Mouse (Mus musculus) heart, embryonic 12.5 days (tissue): Measurements from ENCODE around the gene Slc25a42. TPM values are rescaled to one million over a fixed set of nuclear protein-coding genes. Genes with fewer than 3 reads are reported as not detected.

Experiments used
- ATAC-seq: fragments of 200-750 bp; cut with Nextera tagmentation; 2 replicates; pipeline ENCODE4 v1.8.0; 2017; ENCODE audit warnings: moderate TSS enrichment, moderate library complexity; ENCODE audit not compliant: insufficient number of reproducible peaks, low FRiP score
- H3K27ac ChIP-seq: fragments of 300-500 bp; sonication (generic); 2 replicates; pipeline ENCODE4 v1.5.1; 2016; ENCODE audit warnings: mild to moderate bottlenecking, moderate library complexity; ENCODE audit not compliant: poor library complexity, severe bottlenecking
- H3K27me3 ChIP-seq: fragments of 300-500 bp; sonication (generic); replicated peaks from 2 replicates; pipeline ENCODE4 v1.6.1; 2016; ENCODE audit warnings: mild to moderate bottlenecking, moderate library complexity
- H3K36me3 ChIP-seq: fragments of 300-500 bp; sonication (generic); 2 replicates; pipeline ENCODE4 v1.6.1; 2016; ENCODE audit warnings: mild to moderate bottlenecking, moderate library complexity
- H3K4me1 ChIP-seq: fragments of 300-500 bp; sonication (generic); replicated peaks from 2 replicates; pipeline ENCODE4 v1.6.1; 2016; ENCODE audit warnings: mild to moderate bottlenecking
- H3K4me2 ChIP-seq: fragments of 300-500 bp; sonication (generic); 2 replicates; pipeline ENCODE4 v1.6.1; 2016; ENCODE audit warnings: mild to moderate bottlenecking, moderate library complexity
- H3K4me3 ChIP-seq: fragments of 300-500 bp; sonication (generic); 2 replicates; pipeline ENCODE4 v1.5.1; 2016; ENCODE audit warnings: mild to moderate bottlenecking
- H3K9ac ChIP-seq: fragments of 300-500 bp; sonication (generic); 2 replicates; pipeline ENCODE4 v1.6.1; 2016; ENCODE audit warnings: mild to moderate bottlenecking, moderate library complexity
- H3K9me3 ChIP-seq: fragments of 300-500 bp; sonication (generic); replicated peaks from 2 replicates; pipeline ENCODE4 v1.6.1; 2016; ENCODE audit warnings: mild to moderate bottlenecking, moderate library complexity
- WGBS: fragments of 180-500 bp; shearing (Covaris S2); methylation state at CpG from one replicate; pipeline ENCODE4 v1.1.7; 2016; 5-methylcytosine and 5-hydroxymethylcytosine counted together
- polyA plus RNA-seq: library from polyadenylated mRNA; unstranded; fragments of >200 nt; fragmentation: Nextera tagmentation; extraction: Ambion mirVana; gene quantifications from 2 replicates; pipeline ENCODE4 v1.2.1, GENCODE M21; 2016

Gene Slc25a42
- polyA plus RNA-seq, 1 experiment from 2014 or later, result 8.5 TPM

- Histone ChIP-seq H3K4me2 (no peak overlapping the region), H3K4me1 (0 out of 2 replicates have a peak, but pooled peaks cover 7% of the 10 kb centered on the region), H3K9me3 (no peaks in the 10 kb centered on the region), H3K36me3 (peaks cover 44% of the 10 kb centered on the region), H3K4me3 (no peak overlapping the region), H3K27ac (no peak overlapping the region), H3K9ac (no peak overlapping the region), H3K27me3 (peaks cover 18% of the 10 kb centered on the region)
- no peak for ATAC-seq
- WGBS, result 83% methylated on average over 7 of the region's 7 CpGs
Measured at GRCm38 (mm10) chr8:70147678-70148607, 64.2 kb downstream of the Slc25a42 start.

GRCm38 (mm10) chr8:70139981-70140380, 72.1 kb downstream of the Slc25a42 start:
- Histone ChIP-seq H3K27ac (peak overlapping the region; percentile 53), H3K4me2 (peak overlapping the region; percentile 73), H3K9me3 (no peaks in the 10 kb centered on the region), H3K4me1 (peaks cover 23% of the 10 kb centered on the region), H3K9ac (peak overlapping the region; percentile 74), H3K4me3 (peak overlapping the region; percentile 64), H3K27me3 (no peaks in the 10 kb centered on the region), H3K36me3 (peaks cover 46% of the 10 kb centered on the region)
- 9% methylated on average over 9 of the region's 9 CpGs for WGBS
- no peak for ATAC-seq

- peak within 1 kb of the TSS; percentile 64 for H3K4me3 ChIP-seq
- peak within 1 kb of the TSS; percentile 59 for H3K27ac ChIP-seq
- peak; percentile 98 for ATAC-seq
- H3K4me2 ChIP-seq, result peak within 1 kb of the TSS; percentile 73
- peaks cover 27% of the 10 kb centered on the region for H3K4me1 ChIP-seq
- no peaks in the 10 kb centered on the region for H3K27me3 ChIP-seq
- peaks cover 46% of the 10 kb centered on the region for H3K36me3 ChIP-seq
- WGBS, result under 1% methylated on average over 46 of the region's 46 CpGs
- H3K9me3 ChIP-seq, result no peaks in the 10 kb centered on the region
- peak within 1 kb of the TSS; percentile 74 for H3K9ac ChIP-seq
Measured at GRCm38 (mm10) chr8:70139026-70139857, 72.9 kb downstream of the Slc25a42 start, which contains the start of the genes Rfxank, Borcs8 and Mef2b. Rfxank (minus strand) TSS chr8:70139154. Borcs8 (plus strand) TSS chr8:70139499. Mef2b (plus strand) TSS chr8:70139711.

- H3K27me3 ChIP-seq, result no peaks in the 10 kb centered on the region
- H3K9me3 ChIP-seq, result no peaks in the 10 kb centered on the region
- 72% methylated on average over 4 of the region's 4 CpGs for WGBS
- peaks cover 27% of the 10 kb centered on the region for H3K4me1 ChIP-seq
- H3K4me3 ChIP-seq, result peak overlapping the region; percentile 64
- peaks cover 46% of the 10 kb centered on the region for H3K36me3 ChIP-seq
- peak overlapping the region; percentile 73; the same call in 1 of the 2 replicates for H3K9ac ChIP-seq
- no peak overlapping the region for H3K27ac ChIP-seq
- peak overlapping the region; percentile 73 for H3K4me2 ChIP-seq
- ATAC-seq, result no peak
Measured at GRCm38 (mm10) chr8:70137890-70138289, 74.2 kb downstream of the Slc25a42 start.

- peaks cover 46% of the 10 kb centered on the region for H3K36me3 ChIP-seq
Measured at GRCm38 (mm10) chr8:70136591-70136990, 75.5 kb downstream of the Slc25a42 start.

GRCm38 (mm10) chr8:70134931-70135330, 77.2 kb downstream of the Slc25a42 start:
- Histone ChIP-seq H3K27me3 (no peaks in the 10 kb centered on the region), H3K4me3 (no peak overlapping the region), H3K27ac (peak overlapping the region; percentile 45; the same call in 1 of the 2 replicates), H3K4me1 (peaks cover 29% of the 10 kb centered on the region), H3K36me3 (peaks cover 46% of the 10 kb centered on the region), H3K9me3 (no peaks in the 10 kb centered on the region), H3K9ac (no peak overlapping the region), H3K4me2 (no peak overlapping the region)
- WGBS, result 77% methylated on average over 9 of the region's 9 CpGs
- ATAC-seq, result no peak

More at GRCm38 (mm10) chr8:70136591-70136990, 75.5 kb downstream of the Slc25a42 start:
- ATAC-seq, result no peak
- H3K4me2 ChIP-seq, result no peak overlapping the region
- no peaks in the 10 kb centered on the region for H3K27me3 ChIP-seq
- H3K9ac ChIP-seq, result no peak overlapping the region
- no peak overlapping the region for H3K4me3 ChIP-seq
- peaks cover 35% of the 10 kb centered on the region for H3K4me1 ChIP-seq
- no peak overlapping the region for H3K27ac ChIP-seq
- 85% methylated on average over 4 of the region's 4 CpGs for WGBS
- H3K9me3 ChIP-seq, result no peaks in the 10 kb centered on the region

Other genes starting within 250 kb of the Slc25a42 start
- 55.6 and 59.2 TPM in 2 replicates for gene Gatad2a, start 215.9 kb downstream of the Slc25a42 start, polyA plus RNA-seq
- 39.9 and 42.1 TPM in 2 replicates for gene Mau2, start 169.6 kb downstream of the Slc25a42 start, polyA plus RNA-seq
- 32.7 and 34.0 TPM in 2 replicates for gene Sugp1, start 169.5 kb downstream of the Slc25a42 start, polyA plus RNA-seq
- 1.3 and 1.6 TPM in 2 replicates for gene Tm6sf2, start 139.4 kb downstream of the Slc25a42 start, polyA plus RNA-seq
- gene Hapln4, start 128.8 kb downstream of the Slc25a42 start, polyA plus RNA-seq, result 0.11 and 0.24 TPM in 2 replicates
- 0.17 and 0.31 TPM in 2 replicates for gene Ncan, start 91.4 kb downstream of the Slc25a42 start, polyA plus RNA-seq
- gene Nr2c2ap, start 81.0 kb downstream of the Slc25a42 start, polyA plus RNA-seq, result 28.5 and 29.1 TPM in 2 replicates
- gene Rfxank, start 73.2 kb downstream of the Slc25a42 start, polyA plus RNA-seq, result 17.7 and 18.7 TPM in 2 replicates
- 30.3 and 38.1 TPM in 2 replicates for gene Borcs8, start 72.8 kb downstream of the Slc25a42 start, polyA plus RNA-seq
- not detected in 2 replicates for gene Mef2b, start 72.6 kb downstream of the Slc25a42 start, polyA plus RNA-seq
- 98.0 and 100 TPM in 2 replicates for gene Tmem161a, start 39.9 kb downstream of the Slc25a42 start, polyA plus RNA-seq
- 33.8 and 36.0 TPM in 2 replicates for gene Sugp2, start 21.9 kb upstream of the Slc25a42 start, polyA plus RNA-seq
- 22.6 and 23.4 TPM in 2 replicates for gene Armc6, start 22.2 kb upstream of the Slc25a42 start, polyA plus RNA-seq
- gene Homer3, start 70.5 kb upstream of the Slc25a42 start, polyA plus RNA-seq, result 46.0 and 48.4 TPM in 2 replicates
- gene Ddx49, start 90.2 kb upstream of the Slc25a42 start, polyA plus RNA-seq, result 32.8 and 34.3 TPM in 2 replicates
- 251 and 272 TPM in 2 replicates for gene Cope, start 90.2 kb upstream of the Slc25a42 start, polyA plus RNA-seq
- gene Cers1, start 103.5 kb upstream of the Slc25a42 start, polyA plus RNA-seq, result 2.1 and 2.5 TPM in 2 replicates
- gene Gdf1, start 117.5 kb upstream of the Slc25a42 start, polyA plus RNA-seq, result 2.1 TPM in 2 replicates
- 24.5 and 25.5 TPM in 2 replicates for gene Upf1, start 141.0 kb upstream of the Slc25a42 start, polyA plus RNA-seq
- 2.7 and 3.6 TPM in 2 replicates for gene Comp, start 161.3 kb upstream of the Slc25a42 start, polyA plus RNA-seq
- 14.9 and 15.0 TPM in 2 replicates for gene Crtc1, start 227.3 kb upstream of the Slc25a42 start, polyA plus RNA-seq